Mouse (Mus musculus): ENCODE results near the gene Inpp4a.

Gene Inpp4a

DNA sequence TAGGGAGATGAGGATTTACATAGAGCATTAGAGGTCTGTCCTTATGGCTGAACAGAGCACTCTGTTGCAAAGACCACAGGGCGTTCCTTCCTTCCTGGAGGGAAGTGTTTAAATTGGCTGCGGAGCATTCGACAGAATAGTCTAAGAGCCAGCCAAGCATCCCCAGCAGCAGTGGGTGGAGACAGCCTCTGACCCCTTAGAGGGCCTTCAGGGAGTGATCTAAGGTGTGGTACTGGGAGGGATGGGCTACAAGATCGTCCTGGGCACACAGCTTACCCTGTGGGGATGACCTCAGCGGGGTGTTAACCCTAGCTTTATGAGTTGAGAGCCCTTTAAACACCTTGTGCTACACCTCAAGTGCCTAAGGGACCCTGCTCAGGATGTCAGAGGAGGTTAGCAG is 24.9 kb downstream of the Inpp4a start:
- DNase-seq: no peak

DNA sequence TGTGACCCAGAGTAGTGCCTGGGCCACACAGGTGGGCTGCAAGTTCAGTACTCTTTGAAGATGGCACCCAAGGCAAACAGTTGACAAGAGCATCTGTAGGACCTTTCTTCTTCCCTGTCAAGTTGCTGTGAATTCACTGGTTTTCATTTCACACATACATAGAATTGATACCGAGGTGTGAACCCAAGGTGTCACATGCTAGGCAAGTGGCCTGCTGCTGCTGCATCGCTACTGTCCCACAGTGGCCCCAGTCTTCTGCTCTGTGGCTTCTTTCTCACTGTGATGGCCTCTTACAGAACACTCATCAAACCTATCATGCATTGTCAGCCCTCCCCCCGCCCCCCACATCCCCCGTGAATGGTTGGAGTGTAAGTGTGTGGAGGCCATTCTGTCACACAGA is 27.6 kb downstream of the Inpp4a start:
- DNase-seq: no peak

DNA sequence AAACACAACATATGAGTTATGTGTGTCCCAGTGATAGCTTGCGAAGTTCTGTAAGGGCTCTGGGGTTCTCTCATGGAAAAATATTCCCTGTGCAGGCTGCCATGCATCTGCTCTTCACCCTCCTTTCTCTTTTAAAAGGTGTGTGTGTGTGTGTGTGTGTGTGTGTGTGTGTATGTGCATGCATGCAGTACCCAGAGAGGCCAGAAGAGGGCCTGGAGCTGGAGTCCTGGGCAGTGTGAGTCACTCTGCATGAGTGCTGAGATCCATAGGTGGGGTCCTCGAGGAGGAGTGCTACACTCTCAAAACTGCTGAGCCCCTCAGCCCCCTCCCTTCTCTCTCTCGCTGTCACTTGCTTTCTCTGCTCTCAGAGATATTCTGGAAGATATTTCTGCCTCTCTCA is 29.5 kb downstream of the Inpp4a start:
- DNase-seq: no peak

DNA sequence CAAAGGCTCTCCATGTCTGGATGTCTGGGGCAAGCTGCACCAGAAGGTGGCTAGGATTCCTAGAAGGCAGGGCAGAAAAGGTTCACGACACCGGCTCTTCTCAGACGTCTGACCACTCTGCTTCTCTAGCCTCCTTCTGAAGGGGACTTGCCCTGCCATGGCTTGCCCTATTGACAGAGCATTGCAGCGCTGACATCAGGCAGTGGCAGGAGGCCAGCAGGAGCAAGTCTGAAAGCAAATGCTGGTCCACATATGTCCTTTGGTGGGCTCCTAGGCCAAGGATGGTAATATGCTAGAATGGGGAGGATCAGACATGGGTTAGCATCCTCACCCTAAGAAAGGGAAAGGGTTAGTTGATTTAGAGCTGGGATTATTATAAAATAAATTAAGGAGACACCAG is 30.2 kb downstream of the Inpp4a start:
- no peak for DNase-seq

DNA sequence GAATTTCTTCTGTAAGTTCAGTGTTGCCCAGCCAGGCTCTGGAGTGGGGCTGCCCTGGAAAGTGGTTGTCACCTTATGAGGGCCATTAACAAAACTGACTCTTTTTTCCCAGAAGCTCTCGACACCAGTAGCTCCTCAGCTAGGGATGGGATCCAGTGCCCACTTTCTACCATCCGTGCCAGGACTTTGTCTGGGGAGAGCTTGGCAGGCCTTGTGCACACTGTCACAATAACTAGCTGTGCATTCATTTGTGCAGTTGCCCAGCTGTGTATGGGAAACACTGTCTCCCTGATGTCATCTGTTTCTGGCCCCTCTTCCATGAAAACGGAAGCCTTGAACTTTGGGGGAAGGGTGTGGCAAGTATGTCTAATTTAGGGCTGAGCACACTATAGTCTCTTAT is 33.1 kb downstream of the Inpp4a start:
- peak; percentile 47 for DNase-seq

DNA sequence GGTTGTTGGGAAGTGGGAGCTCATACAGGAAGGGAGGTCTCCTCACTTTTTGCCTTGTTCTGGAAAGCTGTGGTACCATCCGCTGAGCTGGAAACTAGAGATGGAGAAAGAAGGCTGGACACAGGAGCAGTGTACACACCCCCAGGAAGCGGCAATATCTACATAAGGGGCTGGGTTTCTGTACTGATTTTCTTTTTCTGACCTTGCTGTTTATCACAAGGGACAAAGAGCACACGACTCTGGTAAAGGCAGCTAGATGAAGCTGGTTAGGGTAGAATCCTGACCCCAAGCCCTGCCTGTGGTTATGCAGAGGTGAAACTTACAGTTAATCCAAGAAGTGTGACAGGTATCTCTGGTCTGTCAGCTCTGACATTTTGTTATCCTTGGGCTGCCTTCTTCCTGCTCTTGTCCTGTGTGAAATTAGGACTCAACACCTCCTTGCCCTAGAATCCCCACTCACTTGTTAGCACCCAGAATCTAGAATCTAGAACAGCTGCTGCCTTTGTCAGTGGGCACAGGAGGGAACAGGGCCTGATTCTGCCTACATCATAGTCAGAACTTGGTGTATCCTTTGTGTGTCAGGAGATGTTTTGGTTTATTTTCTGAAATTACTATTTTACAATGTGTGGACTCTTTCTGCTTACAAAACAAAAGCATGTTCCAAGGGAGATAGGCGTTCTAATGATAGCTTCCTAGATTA is 34.2 kb downstream of the Inpp4a start:
- no peak for DNase-seq

DNA sequence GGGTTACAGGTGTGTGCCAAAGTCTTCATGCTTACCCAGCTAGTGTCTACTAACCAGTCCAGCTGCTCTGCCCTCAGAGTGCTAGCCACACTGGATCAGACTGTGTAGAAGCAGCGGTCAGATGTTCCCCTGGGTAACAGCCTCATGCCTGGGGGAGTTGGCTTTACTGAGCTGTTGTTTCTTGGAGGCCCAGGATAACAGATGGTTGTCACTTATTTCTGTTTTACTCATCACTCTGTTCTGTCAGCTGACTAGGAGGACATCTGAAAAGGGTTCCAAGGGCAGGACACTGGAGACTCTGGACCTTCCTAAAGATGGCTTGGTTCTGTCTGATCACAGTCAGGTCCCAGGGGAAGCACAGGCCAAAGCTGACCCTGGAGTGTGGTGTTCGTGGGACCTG is 36.4 kb downstream of the Inpp4a start:
- no peak for DNase-seq

DNA sequence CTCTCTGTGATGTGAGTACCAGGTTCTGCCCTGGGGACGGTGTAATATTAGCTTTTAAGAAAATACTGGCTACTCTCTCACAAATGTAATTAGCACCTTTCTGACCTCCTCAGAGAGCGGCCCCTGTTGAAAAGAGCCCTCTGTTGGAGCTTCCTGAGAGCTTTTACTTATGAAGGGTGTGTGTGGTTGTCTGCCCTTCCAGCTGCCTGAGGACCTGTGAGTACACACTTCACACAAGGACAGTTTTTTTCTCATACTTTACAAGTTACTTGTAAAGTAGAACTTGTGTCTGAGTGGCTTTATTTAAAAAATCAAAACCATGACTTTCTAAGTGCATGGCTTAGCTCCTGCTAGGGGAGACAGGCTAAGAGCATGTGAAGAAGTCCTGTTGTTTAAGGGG is 37.1 kb downstream of the Inpp4a start:
- no peak for DNase-seq

DNA sequence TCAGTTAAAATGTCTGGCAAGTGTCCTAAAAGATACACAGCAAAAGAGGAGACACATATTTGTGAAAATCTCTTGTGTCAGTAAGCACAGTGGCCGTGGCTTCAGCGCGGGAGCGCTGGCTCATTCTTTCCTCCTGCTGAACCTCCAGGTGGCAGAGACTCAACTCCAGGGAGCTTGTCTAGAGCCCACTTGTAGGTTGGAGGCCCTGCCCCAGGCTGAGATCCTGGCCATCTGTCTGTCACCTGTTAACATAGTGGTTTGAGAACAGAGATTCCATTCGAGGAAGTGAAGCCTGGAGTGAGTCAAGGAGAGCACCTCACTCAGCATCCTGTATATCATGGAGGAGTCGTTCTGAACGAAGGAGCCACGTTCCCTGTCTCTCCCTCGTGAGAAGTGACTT is 37.6 kb downstream of the Inpp4a start:
- peak; percentile 71 for DNase-seq

DNA sequence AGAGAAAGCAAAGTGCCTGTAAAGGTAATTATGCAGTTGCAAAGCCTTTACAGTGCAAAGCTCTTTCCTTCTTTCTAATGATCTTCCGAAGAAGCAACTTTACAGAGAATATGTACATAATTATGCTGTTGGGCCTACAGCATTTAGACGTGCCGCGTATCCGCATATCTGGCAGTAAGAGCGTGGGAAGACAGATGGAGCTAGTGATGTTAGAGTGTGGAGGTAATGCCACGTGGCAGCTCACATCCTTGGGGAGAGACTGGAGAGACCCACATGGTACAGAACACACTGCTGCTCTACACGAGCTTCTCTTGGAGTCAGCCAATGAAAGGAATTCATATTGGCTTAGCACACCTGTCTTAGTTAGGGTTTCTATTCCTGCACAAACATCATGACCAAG is 39.5 kb downstream of the Inpp4a start:
- DNase-seq: no peak

DNA sequence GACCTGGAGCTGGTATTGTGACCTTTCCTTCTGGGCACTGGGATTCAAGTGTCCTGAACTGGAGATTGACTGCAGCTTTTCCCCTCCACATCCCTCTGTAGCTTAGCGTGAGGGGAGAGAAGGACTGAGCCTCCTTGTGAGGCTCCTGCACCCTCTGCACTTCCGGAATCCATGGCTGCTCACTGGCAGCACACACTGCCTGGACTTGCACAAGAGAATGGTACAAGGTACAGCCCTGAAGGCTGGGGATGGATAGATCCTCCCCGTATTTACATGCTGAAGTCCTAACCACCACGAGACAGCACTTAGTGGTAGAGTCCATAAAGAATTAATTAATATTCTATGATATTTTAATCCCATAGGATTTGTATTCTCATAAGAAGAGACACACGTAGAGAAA is 41.7 kb downstream of the Inpp4a start:
- DNase-seq: no peak

DNA sequence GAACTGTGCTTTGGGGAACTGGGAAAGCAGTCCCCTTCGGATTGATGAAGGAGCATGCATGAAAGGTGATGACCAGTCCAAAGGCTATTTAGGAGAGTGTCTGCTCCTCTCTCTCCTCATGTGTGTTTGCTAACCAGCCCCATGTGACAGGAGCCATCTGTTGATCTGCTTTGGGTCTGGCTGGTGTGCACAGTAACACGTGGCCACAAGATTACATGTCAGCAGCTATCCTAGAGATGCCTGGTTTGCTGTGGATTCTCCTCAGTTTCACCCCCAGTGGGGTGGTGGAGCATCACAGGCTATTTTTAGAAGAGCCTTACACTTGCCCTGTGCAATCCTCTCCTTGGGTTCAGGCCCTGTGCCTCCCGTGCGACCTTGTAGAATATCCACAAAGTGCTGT is 42.2 kb downstream of the Inpp4a start:
- DNase-seq: peak; percentile 81

DNA sequence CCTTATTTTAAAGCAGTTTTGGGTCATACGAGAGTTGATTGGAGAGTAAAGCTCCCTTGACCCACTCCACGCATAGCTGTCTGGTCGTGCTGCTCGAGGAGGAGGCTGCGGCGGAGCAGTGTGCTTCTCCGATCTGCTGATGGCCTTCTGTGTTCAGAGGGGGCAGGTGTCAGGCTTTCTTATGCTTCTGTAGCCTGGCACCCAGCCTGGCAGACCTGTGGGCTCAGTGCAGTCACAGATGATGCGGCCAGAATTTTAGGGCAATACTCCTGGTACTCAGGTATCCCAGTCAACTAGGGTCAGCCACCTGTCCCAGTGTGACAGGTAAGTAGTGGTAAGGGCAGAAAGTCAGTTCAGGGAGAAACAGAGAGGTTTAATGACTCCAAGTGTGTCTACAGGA is 42.9 kb downstream of the Inpp4a start:
- DNase-seq: no peak

DNA sequence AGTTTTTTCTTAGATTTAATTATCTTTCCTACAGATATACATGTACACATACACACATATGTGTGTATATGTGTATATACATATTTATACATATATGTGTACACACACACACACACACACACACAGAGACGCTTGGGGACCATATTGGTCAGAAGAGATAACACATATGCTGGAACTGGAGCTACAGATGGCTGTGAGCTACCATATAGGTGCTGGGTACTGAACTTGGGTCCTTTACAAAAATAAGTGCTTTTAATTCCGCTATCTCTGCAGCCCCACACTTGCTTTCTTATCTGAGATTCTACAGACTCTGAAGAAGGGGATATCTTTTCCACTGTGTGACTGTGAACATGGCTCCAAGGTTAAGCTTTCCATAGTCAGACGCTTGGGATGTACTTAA is 43.6 kb downstream of the Inpp4a start:
- DNase-seq: no peak

DNA sequence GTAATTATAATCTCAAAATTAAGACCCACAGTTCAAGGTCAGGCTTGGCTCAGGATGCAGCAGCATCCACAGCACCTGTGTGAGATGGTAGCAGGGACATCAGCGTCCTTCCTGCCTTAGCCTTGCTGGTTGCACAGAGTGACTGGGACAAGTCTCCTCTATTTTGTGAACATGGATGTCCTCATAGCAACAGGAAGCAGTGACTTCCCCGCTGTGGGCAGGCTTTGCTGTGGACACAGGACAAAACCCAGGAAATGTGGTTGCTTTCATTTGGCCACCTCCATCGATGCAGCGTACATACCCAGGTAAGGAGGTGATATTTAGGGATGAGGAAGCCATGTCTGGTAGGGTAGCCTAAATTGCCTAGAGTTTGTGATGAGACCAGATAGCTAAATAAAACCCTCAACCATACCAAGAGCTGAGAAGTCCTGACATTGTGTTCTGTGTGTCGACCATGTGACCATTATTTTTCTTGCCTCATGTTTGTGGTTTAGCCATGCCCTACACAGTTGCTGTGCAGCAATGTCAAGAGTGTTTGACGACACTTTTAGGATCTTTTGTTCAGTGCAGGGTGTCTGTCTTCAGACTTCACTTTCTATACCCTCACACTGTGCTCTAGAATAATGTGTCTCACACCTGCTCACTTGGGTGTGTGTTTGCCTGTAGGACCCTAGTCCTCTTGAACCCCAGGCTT is 44.7 kb downstream of the Inpp4a start:
- DNase-seq: no peak

DNA sequence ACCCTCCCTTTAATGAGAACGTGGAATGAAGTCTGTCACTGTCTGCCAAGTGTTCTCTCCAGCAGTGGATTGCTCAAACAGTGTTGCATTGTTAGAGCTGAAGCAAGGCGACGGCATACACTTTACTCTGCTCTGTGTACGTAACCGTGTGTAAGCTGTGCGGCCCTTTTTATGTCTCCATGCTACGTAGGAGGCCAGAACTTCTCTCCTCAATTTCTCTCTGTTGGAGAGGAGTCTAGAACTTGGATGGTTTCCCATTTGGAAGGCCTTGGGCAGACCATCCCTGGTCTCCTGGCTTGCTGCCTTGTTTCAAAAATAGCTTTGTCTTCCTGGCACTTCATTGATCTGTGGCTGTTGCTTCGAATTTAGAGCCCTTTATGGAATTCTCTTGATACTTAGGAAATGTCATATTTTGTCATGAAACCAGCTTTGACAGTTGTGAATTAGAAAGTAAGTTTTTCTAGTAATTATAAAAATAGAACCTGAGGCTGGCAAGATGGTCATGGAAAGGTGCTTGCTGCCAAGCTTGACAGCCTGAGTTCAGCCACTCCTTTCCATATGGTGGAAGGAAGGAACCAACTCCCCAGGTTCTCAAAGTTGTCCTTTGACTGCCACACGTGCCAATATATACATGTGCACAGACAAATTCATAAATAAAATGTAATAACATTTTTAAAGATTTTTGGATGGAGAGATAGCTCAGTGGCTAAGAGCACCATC is 47.9 kb downstream of the Inpp4a start:
- DNase-seq: peak; percentile 88

DNA sequence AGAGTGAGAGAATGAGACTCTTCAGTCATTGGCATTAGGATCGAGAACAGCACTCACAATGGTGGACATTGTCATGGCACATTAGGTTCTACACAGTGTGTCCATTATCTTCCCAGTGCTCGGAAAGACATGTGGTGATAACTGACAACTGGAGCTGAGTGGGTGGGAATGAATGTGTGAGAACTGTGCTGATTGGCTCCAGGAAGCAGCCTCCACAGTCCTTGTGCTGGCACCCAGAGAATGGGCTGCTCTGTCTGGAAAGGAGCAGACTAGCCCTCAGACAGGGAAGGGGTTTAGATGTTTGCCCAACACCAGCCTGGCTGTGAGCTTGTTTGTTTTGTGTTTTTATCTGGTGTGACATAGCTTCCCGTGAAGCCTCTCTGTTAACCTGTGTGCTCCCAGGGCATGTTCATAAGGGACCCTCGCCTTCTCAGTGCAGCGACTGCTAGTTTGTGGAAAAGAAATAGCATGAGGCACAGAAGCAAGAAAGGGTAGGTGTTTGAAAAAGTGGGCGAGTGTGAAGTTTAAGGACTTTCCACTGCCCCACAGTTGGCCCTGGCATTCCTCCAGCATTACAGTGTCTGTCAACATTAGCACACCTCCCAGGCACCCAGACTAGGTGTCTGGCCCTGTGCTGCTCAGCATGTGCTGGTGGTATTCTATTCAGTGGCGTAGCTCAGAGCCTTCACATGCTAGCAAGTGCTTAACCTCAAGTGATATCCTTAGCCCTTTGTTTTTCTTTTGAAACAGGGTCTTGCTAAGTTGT is 51.4 kb downstream of the Inpp4a start:
- no peak for DNase-seq

DNA sequence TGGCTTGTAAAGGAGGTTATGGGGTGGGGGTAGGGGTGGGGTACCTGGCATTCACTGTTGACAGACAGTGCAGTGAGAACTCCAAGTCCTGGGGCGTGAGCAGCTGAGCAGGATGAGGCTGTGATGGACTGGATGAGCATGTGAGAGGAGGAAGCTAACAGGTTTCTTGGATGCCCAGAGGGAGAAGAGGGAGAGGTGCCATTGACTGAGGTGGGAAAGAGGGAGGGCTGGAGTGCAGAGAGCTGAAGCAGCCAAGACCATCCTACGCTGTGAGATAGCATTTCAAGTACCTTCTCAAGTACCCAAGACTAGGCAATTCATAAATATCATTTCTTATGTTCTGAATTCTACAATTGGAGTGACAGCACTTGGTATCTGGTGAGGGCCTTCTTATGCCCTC is 52.3 kb downstream of the Inpp4a start:
- peak; percentile 21 for DNase-seq

DNA sequence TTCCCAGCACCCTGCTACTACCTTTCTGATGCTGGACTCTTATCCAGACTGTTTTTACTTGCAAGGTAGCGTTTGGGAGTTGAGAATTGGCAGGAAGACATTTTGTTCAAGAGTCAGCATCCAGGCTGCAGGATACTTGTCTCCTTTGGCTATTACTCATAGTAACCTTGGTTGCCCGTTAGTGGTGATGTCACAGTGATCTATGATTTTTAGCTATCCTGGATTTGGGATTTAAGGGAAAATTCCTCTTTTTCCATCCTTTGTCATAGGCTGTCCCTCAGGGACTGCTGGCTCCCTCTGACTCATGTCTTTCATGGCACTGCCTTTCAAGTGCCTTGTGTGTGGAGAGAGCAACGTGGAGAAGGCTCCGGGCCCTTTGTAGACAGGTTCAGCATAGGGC is 53.8 kb downstream of the Inpp4a start:
- no peak for DNase-seq

DNA sequence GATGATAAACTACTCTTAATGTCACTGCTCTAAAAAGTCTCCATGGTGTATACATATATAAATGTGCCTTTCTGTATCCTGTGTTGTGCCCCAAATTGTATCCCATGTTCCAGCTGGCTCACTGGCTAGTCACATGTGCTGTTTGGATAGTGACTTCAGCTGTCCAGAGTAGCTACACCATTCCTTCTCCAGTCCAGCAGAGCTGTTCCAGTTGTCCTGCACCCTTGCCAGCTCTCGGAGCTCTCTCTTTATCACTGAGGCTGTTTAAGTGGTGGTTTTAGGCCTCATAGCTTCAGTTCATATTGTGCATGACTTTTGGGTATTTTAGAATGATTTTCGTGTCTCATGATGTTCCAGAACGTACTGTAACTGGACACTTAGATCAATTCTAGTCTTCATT is 55.8 kb downstream of the Inpp4a start:
- DNase-seq: no peak

DNA sequence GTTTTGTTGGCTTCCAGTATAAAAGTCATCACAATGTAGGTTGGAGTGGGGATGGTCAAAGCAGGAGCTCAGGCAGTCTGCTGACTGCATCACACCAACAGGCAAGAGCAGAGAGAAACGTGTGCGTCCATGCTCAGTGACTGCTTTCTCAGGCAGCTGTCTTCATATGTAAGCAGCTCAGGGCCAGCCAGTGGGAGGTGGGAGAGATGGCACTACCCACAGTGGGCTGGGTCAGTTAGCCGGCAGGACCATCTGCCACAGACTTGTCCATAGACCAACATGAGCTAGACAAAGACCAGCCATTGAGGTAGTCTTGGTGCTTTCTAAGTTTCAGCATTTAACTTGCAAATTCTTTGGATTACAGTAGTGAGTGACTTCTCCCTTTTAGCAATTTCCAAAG is 56.6 kb downstream of the Inpp4a start:
- peak; percentile 43 for DNase-seq

DNA sequence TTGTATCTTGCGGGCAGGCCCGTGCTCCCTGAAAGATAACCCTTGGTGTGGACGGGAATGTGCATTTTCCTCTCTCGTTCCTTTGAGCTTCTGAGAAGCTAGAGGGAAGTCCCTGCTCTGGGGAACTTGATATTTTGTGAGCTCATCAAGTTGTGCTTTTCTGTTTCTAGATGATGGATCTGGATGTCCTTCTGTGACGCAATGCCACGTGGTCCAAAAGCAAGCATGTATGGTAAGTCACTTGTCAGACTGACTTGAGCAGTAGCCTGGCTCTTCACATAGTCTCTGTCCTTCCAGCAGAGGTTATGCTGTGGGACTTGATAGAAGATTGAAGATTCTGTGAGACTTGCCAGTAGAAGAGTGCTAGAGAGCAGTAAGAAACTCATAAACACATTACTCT is 57.5 kb downstream of the Inpp4a start:
- no peak for DNase-seq

DNA sequence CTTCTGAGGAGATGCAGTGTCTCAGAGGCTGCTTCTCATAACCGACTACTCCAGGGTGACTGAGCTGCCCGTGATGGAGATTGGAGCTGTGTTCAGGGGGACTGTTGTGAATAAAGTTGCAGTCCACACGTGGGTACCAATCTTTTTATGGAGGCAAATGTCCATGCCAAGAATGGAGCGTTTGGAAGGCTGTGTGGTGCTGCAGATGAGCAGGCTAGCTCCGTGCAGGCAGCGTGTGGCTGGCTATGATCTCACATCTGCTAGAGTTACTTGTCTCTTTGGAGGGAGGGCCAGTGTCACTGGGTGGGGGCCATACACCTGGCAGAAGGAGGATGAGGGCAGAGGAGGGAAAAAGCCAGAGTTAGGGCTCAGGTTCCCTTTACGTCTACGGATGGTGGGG is 59.0 kb downstream of the Inpp4a start:
- DNase-seq: no peak
